ENCODE assay signal across 22 mouse cellular contexts in genomic region chr6:108618025-108618424, GRCm38 (mm10).
"Had no signal": no experiment of that assay in that cellular context is flagged by ENCODE, and none has a peak within 500 bp of the region (broad histone marks: within the 10 kb centered on the region; RNA-seq: fewer than 3 reads in every experiment).

No protein-coding gene starts in this region.

- ATAC-seq: hindbrain, postnatal 0 days; intestine, embryonic 16.5 days; liver, embryonic 12.5 days had no signal

- DNase-seq: gastrocnemius, adult 2 months; gastrocnemius, postnatal 10 days; gastrocnemius, postnatal 25 days; heart, adult 2 months; heart, postnatal 14 days; heart, postnatal 36 days; kidney, adult 11 months; kidney, adult 2 months; kidney, adult 9 months; kidney, postnatal 14 days; kidney, postnatal 36 days; left cerebral cortex, postnatal 4 days had no signal

- H3K27me3 ChIP-seq: heart, embryonic 13.5 days; heart, embryonic 15.5 days; hindbrain, embryonic 13.5 days; hindbrain, embryonic 15.5 days; kidney, embryonic 15.5 days; limb, embryonic 13.5 days; limb, embryonic 15.5 days; liver, embryonic 12.5 days had no signal
